Comparison of ENCODE assay signal across 21 mouse cellular contexts in the genomic region with DNA sequence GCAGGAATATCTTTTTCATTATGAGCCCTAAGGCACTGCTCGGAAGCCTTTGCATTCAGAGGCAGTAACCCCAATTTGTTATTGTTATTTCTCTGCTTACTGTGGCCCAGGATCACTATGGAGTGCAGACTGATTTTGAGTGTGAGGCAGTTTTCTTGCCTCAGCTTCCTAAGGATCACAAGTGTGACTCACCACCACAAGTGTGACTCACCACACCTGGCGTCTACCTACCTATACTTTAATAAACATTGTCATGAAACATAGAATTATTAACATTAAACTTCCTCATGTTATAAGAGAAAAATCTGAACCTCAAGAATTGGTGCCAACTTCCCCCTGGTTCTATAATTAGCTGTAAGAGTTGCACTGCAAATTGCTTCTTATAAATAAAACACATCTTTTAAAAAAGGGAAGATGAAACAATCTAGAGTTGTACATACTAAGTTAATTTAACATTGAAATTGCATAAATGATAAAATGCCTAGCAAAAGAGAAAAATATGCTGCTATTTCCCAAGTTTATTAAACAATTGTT. TPM values are rescaled to one million over a fixed set of nuclear protein-coding genes. Genes with fewer than 3 reads are reported as not detected.
"Had no signal": no experiment of that assay in that cellular context is flagged by ENCODE, and none has a peak within 500 bp of the region (broad histone marks: within the 10 kb centered on the region; RNA-seq: fewer than 3 reads in every experiment).

No protein-coding gene starts in this region.

- DNase-seq: lung, adult 18-20 months; lung, embryonic 14.5 days; lung, postnatal 10 days; lung, postnatal 4 days; midbrain, embryonic 14.5 days; retina, postnatal 1 day; right cerebral cortex, adult 18-20 months; right cerebral cortex, postnatal 25 days; right cerebral cortex, postnatal 4 days; spleen, adult 18-20 months; thymus, adult 2 months; thymus, postnatal 25 days; thymus, postnatal 4 days had no signal

- H3K9me3 ChIP-seq: midbrain, embryonic 10.5 days; midbrain, embryonic 12.5 days; neural tube, embryonic 13.5 days; neural tube, embryonic 15.5 days had no signal

- ATAC-seq: midbrain, embryonic 16.5 days had no signal

- H3K4me3 ChIP-seq: midbrain, embryonic 10.5 days; midbrain, embryonic 12.5 days; myocyte; neural tube, embryonic 13.5 days; neural tube, embryonic 15.5 days had no signal

- H3K4me1 ChIP-seq: midbrain, embryonic 12.5 days; neural tube, embryonic 13.5 days; neural tube, embryonic 15.5 days had no signal

- H3K27me3 ChIP-seq: midbrain, embryonic 12.5 days; neural tube, embryonic 13.5 days; neural tube, embryonic 15.5 days had no signal

- H3K4me2 ChIP-seq: lung, embryonic 14.5 days; midbrain, embryonic 12.5 days; neural tube, embryonic 13.5 days; neural tube, embryonic 15.5 days had no signal

- H3K36me3 ChIP-seq: midbrain, embryonic 10.5 days; midbrain, embryonic 12.5 days; neural tube, embryonic 13.5 days; neural tube, embryonic 15.5 days had no signal

- H3K27ac ChIP-seq: midbrain, embryonic 10.5 days; midbrain, embryonic 12.5 days; neural tube, embryonic 13.5 days; neural tube, embryonic 15.5 days had no signal

- H3K9ac ChIP-seq: lung, embryonic 14.5 days; midbrain, embryonic 12.5 days; neural tube, embryonic 13.5 days; neural tube, embryonic 15.5 days had no signal

RNA-seq across cellular contexts. Expression of gene Cdkn2b, which starts 52.4 kb away (rescaled TPM):
- total RNA-seq: megakaryocyte, adult 5-6 weeks; megakaryocyte-erythroid progenitor cell, adult 5-6 weeks had no signal
- polyA plus RNA-seq: myocyte had no signal
